Mouse (Mus musculus) brain, embryonic 18.5 days (tissue): ENCODE data around the gene Rnase1.
"Not testable (repeated sequence)": the region's sequence is repeated elsewhere in the genome, so short reads cannot be mapped to it uniquely, and the experiment has no call there.

Experiments used
- DNase-seq: peaks from one replicate; pipeline ENCODE4 v3.0.0-alpha.2; 2012; ENCODE audit warnings: low read depth, low spot score

Rnase1 gene

DNA sequence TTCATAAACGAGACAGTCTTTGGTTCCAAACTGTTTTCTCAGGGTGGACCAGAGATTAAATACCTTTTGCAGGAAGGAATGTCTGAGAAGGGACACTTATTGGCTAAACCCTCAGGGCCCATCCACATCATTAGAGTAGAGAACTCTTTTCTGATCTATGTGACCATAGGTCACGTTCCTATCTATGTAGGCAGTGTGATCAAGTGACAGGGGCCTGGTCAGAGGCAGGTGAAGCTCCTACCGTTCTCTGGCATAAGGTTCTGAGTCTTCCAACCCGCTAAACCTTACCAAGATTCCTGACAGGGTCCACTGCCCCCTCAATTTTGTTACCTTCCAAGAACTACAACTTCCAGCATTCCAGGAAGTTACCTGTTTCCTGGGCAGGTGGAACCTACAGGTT, 4.5 kb downstream of the Rnase1 start:
- no peak for DNase-seq

DNA sequence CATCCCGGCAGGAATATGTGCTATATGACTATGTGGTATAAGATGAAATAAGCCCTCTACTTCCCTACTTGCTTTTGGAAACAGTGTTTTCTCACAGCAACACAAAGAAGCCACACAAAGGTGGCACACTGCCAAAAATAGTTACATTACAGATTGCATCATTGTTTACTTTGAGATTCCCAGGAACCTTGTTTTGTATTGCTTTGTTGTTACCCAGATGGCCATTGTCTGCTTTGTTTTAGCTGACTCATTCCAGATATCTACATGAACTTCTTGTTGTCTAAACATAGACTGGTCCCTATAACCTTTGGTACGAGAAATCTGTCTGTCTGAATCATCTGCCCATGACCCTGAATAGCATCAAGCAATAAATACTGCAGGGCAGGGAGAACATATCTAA, 6.2 kb downstream of the Rnase1 start:
- DNase-seq, result no peak

- DNase-seq, result no peak
Measured at GRCm38 (mm10) chr14:51132372-51132771, 14.2 kb downstream of the Rnase1 start.

- no peak for DNase-seq
Measured at GRCm38 (mm10) chr14:51131086-51131815, 15.3 kb downstream of the Rnase1 start.

DNA sequence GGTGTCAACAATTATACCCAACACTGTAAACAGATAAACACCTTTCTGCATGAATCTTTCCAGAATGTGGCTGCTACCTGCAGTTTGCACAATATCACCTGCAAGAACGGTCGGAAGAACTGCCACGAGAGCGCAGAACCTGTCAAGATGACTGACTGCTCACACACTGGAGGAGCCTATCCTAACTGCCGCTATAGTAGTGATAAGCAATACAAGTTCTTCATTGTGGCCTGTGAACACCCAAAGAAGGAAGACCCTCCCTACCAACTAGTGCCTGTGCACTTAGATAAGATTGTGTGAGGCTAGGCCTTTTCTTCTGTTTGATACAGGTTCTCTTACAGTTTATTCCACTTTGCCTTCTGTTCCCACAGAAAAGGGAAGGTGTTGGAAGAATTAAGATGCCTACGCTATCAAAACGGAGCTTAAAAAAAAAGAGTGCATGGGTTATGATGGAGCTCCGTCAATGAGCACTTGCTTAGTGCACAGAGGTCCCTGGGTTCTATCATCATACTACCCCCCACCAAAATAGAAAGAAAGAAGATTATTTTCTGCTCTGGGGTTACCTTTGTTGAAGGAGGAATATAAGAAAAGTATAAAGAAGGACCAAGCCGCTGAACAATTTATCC, 16.2 kb downstream of the Rnase1 start:
- DNase-seq, result no peak

GRCm38 (mm10) chr14:51129624-51129975, 17.0 kb downstream of the Rnase1 start:
- DNase-seq, result no peak

- DNase-seq, result no peak
Measured at GRCm38 (mm10) chr14:51128775-51129623, 17.6 kb downstream of the Rnase1 start.

- DNase-seq, result no peak
Measured at GRCm38 (mm10) chr14:51127648-51128258, 18.8 kb downstream of the Rnase1 start.

GRCm38 (mm10) chr14:51125684-51126083, 20.9 kb downstream of the Rnase1 start:
- no peak for DNase-seq

- DNase-seq, result no peak
Measured at GRCm38 (mm10) chr14:51113916-51114560, 32.5 kb downstream of the Rnase1 start, which contains the start of gene Eddm3b. TSS of gene Eddm3b (plus strand) at chr14:51114426.

DNA sequence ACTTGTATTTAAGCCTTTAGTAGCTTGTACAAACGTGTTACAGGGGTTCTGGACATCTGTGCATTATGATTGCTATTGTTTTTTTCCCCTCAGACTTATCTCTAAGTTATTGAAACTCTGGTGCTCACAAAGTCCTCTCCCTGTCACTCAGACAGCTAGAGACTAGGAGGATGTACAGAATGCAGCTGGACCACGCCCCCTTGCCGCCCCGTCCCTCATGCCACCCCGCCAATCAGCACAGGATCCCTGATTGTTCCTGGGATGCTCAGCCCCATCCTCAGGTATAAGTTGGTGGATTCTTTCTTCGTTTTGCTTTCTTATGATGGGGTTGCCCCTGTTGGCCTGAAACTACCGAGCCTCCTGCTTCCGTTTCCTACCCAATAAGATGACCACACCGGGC, 33.1 kb downstream of the Rnase1 start:
- no peak for DNase-seq

GRCm38 (mm10) chr14:51111966-51112365, 34.6 kb downstream of the Rnase1 start:
- DNase-seq, result no peak

DNA sequence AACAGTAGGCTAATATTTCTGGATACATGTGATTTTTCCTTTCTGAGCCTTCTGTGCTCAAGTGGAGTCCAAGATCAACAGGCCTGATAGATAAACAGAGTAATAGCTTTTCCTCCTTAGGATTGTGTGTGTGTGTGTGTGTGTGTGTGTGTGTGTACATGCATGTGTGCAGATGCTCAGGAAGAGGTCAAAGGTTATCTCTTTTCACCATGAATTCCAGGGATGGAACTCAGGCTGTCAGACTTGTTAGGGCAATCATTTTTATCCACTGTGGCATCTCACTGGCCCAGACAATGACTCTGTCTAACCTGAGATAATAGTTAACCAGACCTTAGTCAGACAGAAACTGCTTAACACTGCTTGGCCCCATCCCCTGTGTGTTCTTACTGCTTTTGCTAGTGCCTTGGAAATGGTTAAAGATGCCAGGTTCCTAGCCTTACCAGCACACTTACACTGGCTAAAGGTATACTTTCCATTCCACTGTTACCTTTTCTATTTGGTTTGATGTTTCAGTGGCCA, 40.1 kb downstream of the Rnase1 start:
- DNase-seq, result no peak

GRCm38 (mm10) chr14:51104366-51104765, 42.2 kb downstream of the Rnase1 start:
- no peak for DNase-seq

- no peak for DNase-seq
Measured at GRCm38 (mm10) chr14:51103217-51103616, 43.4 kb downstream of the Rnase1 start.

- no peak for DNase-seq
Measured at GRCm38 (mm10) chr14:51101284-51101683, 45.3 kb downstream of the Rnase1 start.

- no peak for DNase-seq
Measured at GRCm38 (mm10) chr14:51098921-51099320, 47.7 kb downstream of the Rnase1 start.

GRCm38 (mm10) chr14:51098300-51098699, 48.3 kb downstream of the Rnase1 start:
- DNase-seq, result not testable (repeated sequence)

DNA sequence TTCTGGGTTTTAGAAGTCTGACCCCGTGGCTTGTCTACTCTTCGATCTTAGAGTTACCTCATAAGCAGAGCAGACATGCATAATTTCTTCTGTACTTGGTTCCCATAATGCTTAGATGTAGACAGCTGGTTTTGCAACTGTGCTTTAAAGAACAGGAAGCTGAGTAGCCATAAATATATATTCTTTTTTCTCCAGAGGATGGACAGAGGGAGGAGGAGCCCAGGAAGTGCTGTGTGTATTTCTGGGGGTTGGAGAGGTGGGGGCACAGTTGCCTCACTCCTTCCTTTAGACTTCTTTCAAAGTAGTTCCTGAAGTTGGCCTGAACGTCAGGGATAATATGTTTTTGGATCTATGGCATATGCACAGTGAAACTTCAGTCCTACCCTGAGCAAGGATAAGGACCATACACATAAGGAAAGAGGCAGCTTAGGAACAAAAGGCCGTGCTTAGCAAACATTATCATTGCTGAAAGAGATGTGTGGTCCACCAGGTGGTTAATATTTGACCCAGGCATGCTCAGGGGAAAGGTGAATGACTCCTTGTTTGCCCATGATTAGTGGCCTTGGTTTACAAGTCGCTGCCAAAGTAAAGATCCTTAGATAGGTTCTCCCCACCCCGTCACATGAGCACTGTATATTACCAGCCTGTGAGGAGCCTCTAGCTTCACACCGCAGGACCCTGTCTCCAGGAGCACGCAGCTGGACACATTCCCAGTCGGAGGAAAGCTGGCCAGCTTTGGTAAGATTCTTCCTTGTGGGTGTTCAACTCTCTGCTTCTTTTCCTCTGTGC, 50.7 kb downstream of the Rnase1 start:
- no peak for DNase-seq
